Mouse (Mus musculus) CH12.LX (cell line): Measurements from ENCODE around the gene St3gal3. TPM values are rescaled to one million over a fixed set of nuclear protein-coding genes. Genes with fewer than 3 reads are reported as not detected.

Source experiments
- DNase-seq: peaks from one replicate; pipeline ENCODE4 v3.0.0-alpha.2; 2013; ENCODE audit errors: extremely low read depth
- H3K27ac ChIP-seq: 2 replicates; pipeline ENCODE4 v1.5.1; 2012; ENCODE audit warnings: low read depth, mild to moderate bottlenecking, control low read depth, moderate library complexity; ENCODE audit not compliant: insufficient read depth
- H3K27me3 ChIP-seq: replicated peaks from 2 replicates; pipeline ENCODE3; 2012; ENCODE audit warnings: inconsistent platforms
- H3K36me3 ChIP-seq, 2 experiments: replicated peaks in 1 of 2; 2 replicates each; pipeline versions ENCODE3 to v1.6.1; 2012; ENCODE audit warnings: inconsistent platforms in 1 of 2, low read length in 1 of 2, mild to moderate bottlenecking in 1 of 2, mixed read lengths in 1 of 2, moderate library complexity in 1 of 2; ENCODE audit not compliant: control insufficient read depth in 1 of 2, insufficient read depth in 1 of 2
- H3K4me1 ChIP-seq, 2 experiments: 2 replicates each; pipeline ENCODE4 v1.6.1; 2012; ENCODE audit warnings: inconsistent platforms in 1 of 2, moderate library complexity in 1 of 2; ENCODE audit not compliant: insufficient read depth in 2 of 2, control insufficient read depth in 1 of 2
- H3K4me2 ChIP-seq: 2 replicates; pipeline ENCODE4 v1.6.1; 2012; ENCODE audit warnings: low read depth, mild to moderate bottlenecking, control low read depth; ENCODE audit not compliant: poor library complexity, insufficient read depth, severe bottlenecking
- H3K4me3 ChIP-seq, 3 experiments: fragments of 150-350 bp in 1 of 3; sonication (generic) in 1 of 3; replicated peaks in 1 of 3; 2 replicates each; pipeline versions ENCODE3 to v1.5.1; 2011 to 2012; ENCODE audit warnings: low read depth in 2 of 3, low read length in 2 of 3, mild to moderate bottlenecking in 2 of 3, moderate library complexity in 2 of 3, control low read depth in 1 of 3, improper control_type of control experiment in 1 of 3, inconsistent platforms in 1 of 3, mixed read lengths in 1 of 3; ENCODE audit not compliant: poor library complexity in 1 of 3
- H3K79me2 ChIP-seq: replicated peaks from 2 replicates; pipeline ENCODE4 v1.6.1; 2012; ENCODE audit warnings: mild to moderate bottlenecking, moderate library complexity; ENCODE audit not compliant: control insufficient read depth, poor library complexity, insufficient read depth, severe bottlenecking; ENCODE audit errors: extremely low read depth
- H3K9ac ChIP-seq: 2 replicates; pipeline ENCODE4 v1.6.1; 2012; ENCODE audit warnings: low read depth, mild to moderate bottlenecking, control low read depth, moderate library complexity; ENCODE audit not compliant: insufficient read depth
- H3K9me3 ChIP-seq: replicated peaks from 2 replicates; pipeline ENCODE3; 2012; ENCODE audit warnings: low read length, inconsistent platforms, mixed read lengths
- CHD1 ChIP-seq: IDR thresholded peaks from 2 replicates; pipeline ENCODE4 v1.6.1; 2012; ENCODE audit warnings: low read depth, low read length, improper control_type of control experiment, inconsistent platforms
- CHD2 ChIP-seq: IDR thresholded peaks from 2 replicates; pipeline ENCODE4 v1.6.1; 2011; ENCODE audit warnings: low read length, improper control_type of control experiment
- CTCF ChIP-seq, 2 experiments: IDR thresholded peaks in 1 of 2; conservative IDR thresholded peaks in 1 of 2; 2 replicates each; pipeline ENCODE4 v1.5.1; 2011 to 2012; ENCODE audit warnings: low read depth in 2 of 2, low read length in 2 of 2, improper control_type of control experiment in 1 of 2, inconsistent platforms in 1 of 2, mild to moderate bottlenecking in 1 of 2, moderate library complexity in 1 of 2
- E2F4 ChIP-seq: IDR thresholded peaks from 2 replicates; pipeline ENCODE4 v1.6.1; 2011; ENCODE audit warnings: low read depth, low read length, improper control_type of control experiment; ENCODE audit not compliant: insufficient replicate concordance
- EP300 ChIP-seq: IDR thresholded peaks from 2 replicates; pipeline ENCODE4 v1.6.1; 2011; ENCODE audit warnings: low read length, improper control_type of control experiment
- ETS1 ChIP-seq: conservative IDR thresholded peaks from 2 replicates; pipeline ENCODE4 v1.6.1; 2012; ENCODE audit warnings: low read depth, mild to moderate bottlenecking, inconsistent platforms, low read length, improper control_type of control experiment, moderate library complexity
- HCFC1 ChIP-seq: IDR thresholded peaks from 2 replicates; pipeline ENCODE4 v1.6.1; 2012; ENCODE audit warnings: low read depth, mild to moderate bottlenecking, inconsistent platforms, low read length, improper control_type of control experiment
- IRF4 ChIP-seq: IDR thresholded peaks from 2 replicates; pipeline ENCODE4 v1.6.1; 2014; ENCODE audit warnings: low read depth, mild to moderate bottlenecking, inconsistent platforms, low read length, improper control_type of control experiment
- JUN ChIP-seq: IDR thresholded peaks from 2 replicates; pipeline ENCODE4 v1.6.1; 2011; ENCODE audit warnings: low read depth, mild to moderate bottlenecking, low read length, improper control_type of control experiment, moderate library complexity; ENCODE audit not compliant: insufficient read depth
- JUND ChIP-seq: conservative IDR thresholded peaks from 2 replicates; pipeline ENCODE4 v1.6.1; 2011; ENCODE audit warnings: low read depth, low read length, improper control_type of control experiment
- KAT2A ChIP-seq: IDR thresholded peaks from 2 replicates; pipeline ENCODE4 v1.6.1; 2012; ENCODE audit warnings: low read length, improper control_type of control experiment, inconsistent platforms; ENCODE audit not compliant: insufficient replicate concordance
- MAFK ChIP-seq: IDR thresholded peaks from 2 replicates; pipeline ENCODE4 v1.6.1; 2011; ENCODE audit warnings: low read length, improper control_type of control experiment; ENCODE audit not compliant: insufficient replicate concordance
- MAZ ChIP-seq: IDR thresholded peaks from 2 replicates; pipeline ENCODE4 v1.6.1; 2012; ENCODE audit warnings: low read depth, mild to moderate bottlenecking, inconsistent platforms, low read length, improper control_type of control experiment, moderate library complexity
- MYC ChIP-seq: IDR thresholded peaks from 2 replicates; pipeline ENCODE4 v1.6.1; 2011; ENCODE audit warnings: low read depth, mild to moderate bottlenecking, improper control_type of control experiment, low read length
- NELFE ChIP-seq: IDR thresholded peaks from 2 replicates; pipeline ENCODE4 v1.6.1; 2011; ENCODE audit warnings: low read depth, low read length, improper control_type of control experiment
- NRF1 ChIP-seq: IDR thresholded peaks from 2 replicates; pipeline ENCODE4 v1.6.1; 2014; ENCODE audit warnings: low read depth, mild to moderate bottlenecking, inconsistent platforms, low read length, improper control_type of control experiment, moderate library complexity
- POLR2A ChIP-seq: IDR thresholded peaks from 2 replicates; pipeline ENCODE4 v1.6.1; 2011; ENCODE audit warnings: low read depth, mild to moderate bottlenecking, improper control_type of control experiment, low read length
- POLR2AphosphoS2 ChIP-seq: IDR thresholded peaks from 2 replicates; pipeline ENCODE4 v1.6.1; 2011; ENCODE audit warnings: low read depth, low read length, improper control_type of control experiment
- RAD21 ChIP-seq: IDR thresholded peaks from 2 replicates; pipeline ENCODE4 v1.6.1; 2011; ENCODE audit warnings: low read depth, mild to moderate bottlenecking, low read length, improper control_type of control experiment, moderate library complexity
- SIN3A ChIP-seq: IDR thresholded peaks from 2 replicates; pipeline ENCODE4 v1.6.1; 2012; ENCODE audit warnings: low read length, improper control_type of control experiment, inconsistent platforms
- SMC3 ChIP-seq: IDR thresholded peaks from 2 replicates; pipeline ENCODE4 v1.6.1; 2011; ENCODE audit warnings: low read depth, low read length, improper control_type of control experiment
- TBP ChIP-seq: conservative IDR thresholded peaks from 2 replicates; pipeline ENCODE4 v1.6.1; 2011; ENCODE audit warnings: low read depth, low read length, improper control_type of control experiment
- TCF12 ChIP-seq: IDR thresholded peaks from 2 replicates; pipeline ENCODE4 v1.6.1; 2014; ENCODE audit warnings: low read depth, mild to moderate bottlenecking, inconsistent platforms, low read length, improper control_type of control experiment
- UBTF ChIP-seq: IDR thresholded peaks from 2 replicates; pipeline ENCODE4 v1.6.1; 2012; ENCODE audit warnings: low read depth, mild to moderate bottlenecking, inconsistent platforms, low read length, improper control_type of control experiment, moderate library complexity
- USF1 ChIP-seq: IDR thresholded peaks from 2 replicates; pipeline ENCODE4 v1.6.1; 2014; ENCODE audit warnings: low read depth, mild to moderate bottlenecking, inconsistent platforms, low read length, improper control_type of control experiment
- USF2 ChIP-seq: conservative IDR thresholded peaks from 2 replicates; pipeline ENCODE4 v1.6.1; 2011; ENCODE audit warnings: low read depth, low read length, improper control_type of control experiment
- ZNF384 ChIP-seq: IDR thresholded peaks from 2 replicates; pipeline ENCODE4 v1.6.1; 2012; ENCODE audit warnings: low read depth, low read length, improper control_type of control experiment, inconsistent platforms
- dilution Hi-C: fragments of 300-500 bp; cut with MboI; formaldehyde crosslinking; loops from 2 replicates; pipeline ENCODE4 v1.14.3; 2020; ENCODE audit warnings: low sequenced_read_pairs; ENCODE audit not compliant: extremely low pct_unique_long_range_greater_than_20kb, extremely low pct_ligation_motif_present
- in situ Hi-C: fragments of 300-500 bp; cut with MboI; formaldehyde crosslinking; loops from 3 replicates; pipeline ENCODE4 v1.14.3; 2019; ENCODE audit warnings: low sequenced_read_pairs, low pct_ligation_motif_present, low pct_unique_long_range_greater_than_20kb, mixed read lengths
- polyA plus RNA-seq: library from polyadenylated mRNA; unstranded; fragments of >175 nt; gene quantifications from 2 replicates; pipeline ENCODE4 v1.2.1, GENCODE M21; 2012; ENCODE audit warnings: low read depth; ENCODE audit not compliant: insufficient read length
- total RNA-seq, 2 experiments: library from RNA; depleted of rRNA; stranded (reverse); fragments of 300-350 nt in 1 of 2; fragments of >200 nt in 1 of 2; gene quantifications; 2 replicates each; pipeline ENCODE4 v1.2.3; 2012 to 2014

Gene St3gal3
- total and polyA plus RNA-seq, 3 experiments = 7.1 to 10.1 (median 8.2) TPM

- Histone ChIP-seq H3K36me3 (peaks cover 0 to 2% of the 10 kb centered on the region in 2 experiments), H3K4me1 (peaks cover 29 to 50% of the 10 kb centered on the region in 2 experiments), H3K79me2 (no peaks in the 10 kb centered on the region), H3K4me2 (no peak overlapping the region), H3K4me3 (no peak overlapping the region), H3K27ac (no peak overlapping the region), H3K9me3 (no peaks in the 10 kb centered on the region), H3K9ac (no peak overlapping the region), H3K27me3 (no peaks in the 10 kb centered on the region)
- DNase-seq = no peak
- TF ChIP-seq CHD2 = no peak
- no peak for TF ChIP-seq POLR2AphosphoS2
- TF ChIP-seq SMC3 = no peak
- no peak for TF ChIP-seq USF2
- TF ChIP-seq ZNF384 = no peak
- TF ChIP-seq EP300 = no peak
- TF ChIP-seq ETS1 = no peak
- TF ChIP-seq JUN = no peak
- no peak for TF ChIP-seq CHD1
- TF ChIP-seq TCF12 = no peak
- TF ChIP-seq MAFK = no peak
- TF ChIP-seq KAT2A = no peak
- TF ChIP-seq E2F4 = no peak
- dilution Hi-C loops = no loop called here
- in situ Hi-C loops = no loop called here
Measured at GRCm38 (mm10) chr4:117977371-117977770, 157.3 kb downstream of the St3gal3 start.

GRCm38 (mm10) chr4:117975820-117976219 lies 158.9 kb downstream of the St3gal3 start:
- Histone ChIP-seq H3K9ac (no peak overlapping the region), H3K27ac (no peak overlapping the region)
- TF ChIP-seq IRF4 = no peak
- no peak for TF ChIP-seq JUN
- no peak for TF ChIP-seq HCFC1
- no peak for TF ChIP-seq NRF1
- no peak for TF ChIP-seq ZNF384
- TF ChIP-seq TBP = no peak
- TF ChIP-seq USF2 = no peak
- no peak for TF ChIP-seq UBTF
- TF ChIP-seq MYC = no peak
- no peak for TF ChIP-seq USF1
- no peak for TF ChIP-seq CTCF (conservative IDR thresholded peaks at IDR 0.05 in 1 of 2, IDR thresholded peaks at IDR 0.05 in 1 of 2; ENCODE audit: low read depth in 2 of 2, low read length in 2 of 2)
- no peak for TF ChIP-seq CHD1
- no peak for TF ChIP-seq RAD21
- TF ChIP-seq TCF12 = no peak
- no peak for TF ChIP-seq JUND
- TF ChIP-seq SIN3A = no peak
- TF ChIP-seq ETS1 = no peak
- no peak for TF ChIP-seq MAZ
- TF ChIP-seq NELFE = no peak
- TF ChIP-seq POLR2A = no peak
- TF ChIP-seq, all 38 proteins: peak for 0
- no peak overlapping the region for H3K4me3 ChIP-seq
- no peaks in the 10 kb centered on the region for H3K27me3 ChIP-seq
- H3K9me3 ChIP-seq = no peaks in the 10 kb centered on the region
- in situ Hi-C loops = no loop called here
- H3K4me2 ChIP-seq = no peak overlapping the region
- no peaks in the 10 kb centered on the region for H3K79me2 ChIP-seq
- H3K4me1 ChIP-seq = peaks cover 15 to 36% of the 10 kb centered on the region in 2 experiments
- no peak for DNase-seq
- dilution Hi-C loops = no loop called here
- H3K36me3 ChIP-seq = peaks cover 0 to 3% of the 10 kb centered on the region in 2 experiments
